ENCODE assay signal across 11 mouse cellular contexts in genomic region chr11:55791195-55791865, GRCm38 (mm10).
DNase-seq lines count a peak whose midpoint lies in the region; ATAC-seq lines count a peak whose summit lies in the region.
"Had no signal": no experiment of that assay in that cellular context is flagged by ENCODE, and none has a peak within 500 bp of the region (broad histone marks: within the 10 kb centered on the region; RNA-seq: fewer than 3 reads in every experiment).

No protein-coding gene starts in this region.

- H3K4me1 ChIP-seq in kidney, embryonic 16.5 days (ENCODE audit: insufficient read depth, low read length), result peaks cover 3% of the 10 kb centered on the region; the same call in 1 of the 2 replicates
- peaks cover 14% of the 10 kb centered on the region for H3K4me1 ChIP-seq in hindbrain, embryonic 14.5 days (replicated peaks; ENCODE audit: control insufficient read depth, insufficient read depth, low read length)
- H3K4me1 ChIP-seq: limb, embryonic 12.5 days had no signal

- no peak overlapping the region for H3K27ac ChIP-seq in kidney, embryonic 16.5 days (ENCODE audit: low read length)
- peak overlapping the region; percentile 86 for H3K27ac ChIP-seq in hindbrain, embryonic 14.5 days
- H3K27ac ChIP-seq: limb, embryonic 12.5 days had no signal

- H3K9me3 ChIP-seq in kidney, embryonic 16.5 days (ENCODE audit: low read length), result no peaks in the 10 kb centered on the region
- peaks cover 6% of the 10 kb centered on the region; the same call in 1 of the 2 replicates for H3K9me3 ChIP-seq in hindbrain, embryonic 14.5 days (ENCODE audit: control insufficient read depth, low read length)
- H3K9me3 ChIP-seq: limb, embryonic 12.5 days had no signal

- WGBS in kidney, embryonic 16.5 days, result 24% methylated on average over 8 of the region's 8 CpGs
- WGBS in hindbrain, embryonic 14.5 days, result 5% methylated on average over 8 of the region's 8 CpGs

- DNase-seq in kidney, postnatal 10 days, result no peak
- DNase-seq in embryo, embryonic 9.5 days (ENCODE audit: extremely low spot score), result peak; percentile 64
- DNase-seq in hindbrain, embryonic 14.5 days (ENCODE audit: low spot score), result peak; percentile 73
- DNase-seq in neural tube, embryonic 10.5 days (ENCODE audit: extremely low spot score, low spot score), result peak; percentile 78
- DNase-seq in urinary bladder, postnatal 14 days (ENCODE audit: low spot score), result no peak
- no peak for DNase-seq in adrenal gland, postnatal 14 days
- no peak for DNase-seq in urinary bladder, adult 18-20 months (ENCODE audit: low spot score in 2 of 2)
- DNase-seq: heart, postnatal 10 days had no signal

- H3K4me3 ChIP-seq in kidney, embryonic 16.5 days (ENCODE audit: low read length), result no peak overlapping the region
- no peak overlapping the region for H3K4me3 ChIP-seq in hindbrain, embryonic 14.5 days (replicated peaks; ENCODE audit: low read length)
- H3K4me3 ChIP-seq: limb, embryonic 12.5 days had no signal

- ATAC-seq in kidney, embryonic 16.5 days (ENCODE audit: low FRiP score, low TSS enrichment), result peak; percentile 61; the same call in 1 of the 2 replicates
- ATAC-seq in hindbrain, embryonic 14.5 days (ENCODE audit: low FRiP score), result peak; percentile 93
- ATAC-seq: activated CD4-positive, CD25-positive, alpha-beta regulatory T cell, adult 4 months had no signal

- H3K9ac ChIP-seq in kidney, embryonic 16.5 days (replicated peaks; ENCODE audit: low read length), result no peak overlapping the region
- no peak overlapping the region for H3K9ac ChIP-seq in hindbrain, embryonic 14.5 days
- H3K9ac ChIP-seq: limb, embryonic 12.5 days had no signal

- no peaks in the 10 kb centered on the region for H3K27me3 ChIP-seq in kidney, embryonic 16.5 days (ENCODE audit: insufficient read depth, low read length)
- no peaks in the 10 kb centered on the region for H3K27me3 ChIP-seq in hindbrain, embryonic 14.5 days (ENCODE audit: control insufficient read depth, insufficient read depth, low read length)
- H3K27me3 ChIP-seq: limb, embryonic 12.5 days had no signal

- H3K36me3 ChIP-seq in kidney, embryonic 16.5 days (ENCODE audit: insufficient read depth, low read length), result no peaks in the 10 kb centered on the region
- no peaks in the 10 kb centered on the region for H3K36me3 ChIP-seq in hindbrain, embryonic 14.5 days (replicated peaks; ENCODE audit: control insufficient read depth, insufficient read depth)
- H3K36me3 ChIP-seq: limb, embryonic 12.5 days had no signal

- H3K4me2 ChIP-seq in kidney, embryonic 16.5 days (replicated peaks; ENCODE audit: low read depth, low read length), result no peak overlapping the region
- H3K4me2 ChIP-seq in hindbrain, embryonic 14.5 days (replicated peaks), result 0 out of 2 replicates have a peak overlapping the region, but pooled peaks have one; percentile 15
- H3K4me2 ChIP-seq: limb, embryonic 12.5 days had no signal

Comparison
In these comparisons a context has a peak if more than half of its experiments do, and no peak if none do; other contexts are left out.
1. DNase-seq: peak in embryo, embryonic 9.5 days (single experiment), hindbrain, embryonic 14.5 days (single experiment) and neural tube, embryonic 10.5 days (single experiment); none in kidney, postnatal 10 days (single experiment), urinary bladder, postnatal 14 days (single experiment), adrenal gland, postnatal 14 days (single experiment) and urinary bladder, adult 18-20 months (0 of 2).